Mouse (Mus musculus) mouse embryonic stem cell (cell line): Measurements from ENCODE around the gene Stab2.

Experiments
- in situ Hi-C, 2 experiments: fragments of 300-500 bp; cut with MboI; formaldehyde crosslinking; loops; 1 replicate in 1 of 2; 3 replicates in 1 of 2; pipeline ENCODE4 v1.14.3; 2019 to 2020; ENCODE audit warnings: low sequenced_read_pairs in 2 of 2, low pct_unique_long_range_greater_than_20kb in 1 of 2, mixed read lengths in 1 of 2; ENCODE audit not compliant: unreplicated experiment in 1 of 2

Gene Stab2

DNA sequence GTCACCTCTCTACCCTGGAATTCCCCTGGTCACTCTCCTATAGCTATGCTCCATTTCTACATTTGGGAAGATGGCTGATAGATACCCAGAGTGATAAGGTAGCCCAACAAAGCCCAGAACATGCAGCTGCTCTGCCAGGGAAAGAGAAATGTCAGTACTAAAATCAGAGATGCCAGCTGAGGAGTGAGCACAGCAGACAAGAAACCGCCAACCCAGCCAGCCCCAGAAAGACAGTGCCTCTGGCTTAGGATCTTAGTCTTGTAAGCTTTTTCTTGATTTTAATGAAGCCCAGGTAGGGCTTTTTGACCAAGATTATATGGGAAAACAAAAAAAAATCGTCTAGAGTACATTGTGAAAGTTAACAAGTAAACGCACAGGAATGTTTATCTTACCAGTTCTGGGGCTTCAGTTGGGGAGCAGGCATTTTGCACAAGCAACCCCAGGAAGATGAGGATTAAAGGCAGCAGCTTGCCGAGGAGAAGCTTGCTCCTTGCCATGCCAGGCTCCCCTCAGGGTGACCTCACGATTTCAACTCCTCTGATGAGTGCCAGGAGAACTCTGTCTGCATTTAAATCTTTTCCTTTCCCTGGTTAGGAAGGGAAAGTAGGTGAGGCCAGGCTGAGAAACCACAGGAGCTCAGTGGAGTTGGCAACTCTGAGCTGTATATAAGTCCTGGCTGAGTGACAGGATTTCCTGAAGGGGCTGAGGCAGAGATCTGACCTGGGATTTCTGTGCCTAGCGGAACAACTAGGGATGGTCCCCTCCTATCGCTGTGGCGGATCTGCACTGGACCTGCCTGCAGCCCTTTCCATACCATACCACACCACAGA, at the start of gene Stab2:
TSS of gene Stab2 (minus strand) at position 641 of the 830 bp plus-strand sequence.
- in situ Hi-C loops: no loop called here

GRCm38 (mm10) chr10:87051714-87052113, 43.9 kb upstream of the Stab2 start:
- in situ Hi-C loops: no loop called here

- in situ Hi-C loops: loop anchor here in 1 of 2 experiments (25.0 kb wide), 1 partner anchor 463 kb away; the partner anchor contains the start of gene Pah
Measured at GRCm38 (mm10) chr10:87049179-87049578, 41.4 kb upstream of the Stab2 start.

DNA sequence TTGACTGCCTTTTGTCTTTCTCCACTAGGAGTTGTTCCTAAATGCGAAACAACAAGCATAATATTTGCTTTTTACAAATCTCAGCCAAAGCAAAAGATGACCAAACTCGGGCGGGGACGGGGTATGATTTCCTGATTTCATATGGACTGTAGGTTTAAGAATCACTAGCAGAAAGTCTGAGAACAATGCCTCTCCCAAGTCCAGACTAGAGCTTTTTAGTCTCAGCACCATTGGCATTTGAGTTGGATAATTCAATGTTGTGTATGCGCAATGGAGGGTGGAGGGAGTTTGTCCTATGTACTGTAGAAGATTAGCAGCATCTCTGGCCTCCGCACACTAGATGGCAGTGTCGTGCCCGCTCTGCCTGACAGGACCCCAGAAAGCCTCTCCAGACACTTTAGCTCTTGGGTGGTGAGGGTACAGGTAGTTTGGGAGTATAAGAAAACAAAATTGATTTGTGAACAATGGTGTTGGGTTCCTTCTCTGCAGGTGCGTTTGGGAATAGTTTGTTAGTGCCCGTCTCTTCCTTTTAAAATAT, 39.2 kb upstream of the Stab2 start:
- in situ Hi-C loops: loop anchor here in 1 of 2 experiments (25.0 kb wide), 1 partner anchor 465 kb away; the partner anchor contains the start of gene Pah

DNA sequence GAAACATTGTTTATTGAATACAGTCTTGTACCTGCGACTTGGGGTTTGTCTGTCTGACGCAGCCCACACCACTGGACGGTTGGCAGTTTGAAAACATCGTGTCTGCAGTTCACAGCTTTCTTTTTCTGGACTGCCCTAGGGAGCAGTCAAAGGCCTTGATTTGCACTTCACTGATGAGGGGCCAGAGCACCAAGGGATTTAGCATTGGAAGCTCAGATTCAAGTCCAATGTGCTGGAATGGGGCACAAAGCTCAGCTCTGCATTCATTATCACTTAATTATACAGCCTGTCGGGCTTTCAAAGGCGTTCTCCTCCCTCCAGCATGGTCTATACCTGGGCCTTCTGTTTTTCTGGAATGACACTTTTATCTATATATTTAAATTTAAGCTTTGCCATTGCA, 38.6 kb upstream of the Stab2 start:
- in situ Hi-C loops: loop anchor here in 1 of 2 experiments (25.0 kb wide), 1 partner anchor 466 kb away; the partner anchor contains the start of gene Pah

- in situ Hi-C loops: loop anchor here in 1 of 2 experiments (25.0 kb wide), 1 partner anchor 467 kb away; the partner anchor contains the start of gene Pah
Measured at GRCm38 (mm10) chr10:87045273-87045672, 37.4 kb upstream of the Stab2 start.

DNA sequence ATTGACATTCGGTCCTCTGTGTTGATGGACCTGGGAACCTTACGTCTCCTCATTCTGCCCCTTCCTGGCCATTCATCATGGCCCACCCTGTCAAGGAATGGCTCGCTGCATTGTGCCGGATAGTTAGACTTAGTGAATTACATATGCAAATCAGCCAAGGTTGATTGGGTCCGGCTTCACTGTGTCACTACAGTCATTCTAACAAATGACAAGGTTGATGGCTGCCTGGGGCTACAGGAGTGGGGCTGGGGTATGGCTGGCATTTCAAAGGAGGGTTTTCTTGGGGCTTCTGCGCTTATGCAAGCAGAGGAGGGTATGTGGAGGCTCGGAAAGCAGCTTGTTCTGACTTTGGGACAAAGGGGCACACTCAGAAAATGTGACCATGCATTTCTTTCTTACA, 33.4 kb upstream of the Stab2 start:
- in situ Hi-C loops: loop anchor here in 1 of 2 experiments (25.0 kb wide), 1 partner anchor 471 kb away; the partner anchor contains the start of gene Pah

DNA sequence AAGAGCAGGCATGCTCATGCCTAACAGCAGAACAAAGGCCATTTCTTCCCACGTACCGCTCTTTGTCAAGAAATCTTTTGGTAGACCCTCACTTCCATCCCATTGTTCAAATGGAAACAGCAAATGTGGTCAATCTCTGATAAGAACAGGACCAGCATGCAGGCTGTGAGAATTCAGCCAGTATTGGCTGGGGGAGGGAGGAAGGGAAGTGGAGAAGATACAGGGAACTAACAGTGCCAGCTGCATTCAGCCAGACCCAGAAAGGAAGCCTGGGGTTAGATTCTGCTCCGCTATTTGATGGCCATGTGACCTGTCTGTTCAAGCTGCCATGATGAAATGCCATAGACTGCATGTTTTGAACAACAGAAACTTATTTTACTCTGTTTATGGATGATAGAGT, 32.0 kb upstream of the Stab2 start:
- in situ Hi-C loops: loop anchor here in 1 of 2 experiments (25.0 kb wide), 1 partner anchor 473 kb away; the partner anchor contains the start of gene Pah

DNA sequence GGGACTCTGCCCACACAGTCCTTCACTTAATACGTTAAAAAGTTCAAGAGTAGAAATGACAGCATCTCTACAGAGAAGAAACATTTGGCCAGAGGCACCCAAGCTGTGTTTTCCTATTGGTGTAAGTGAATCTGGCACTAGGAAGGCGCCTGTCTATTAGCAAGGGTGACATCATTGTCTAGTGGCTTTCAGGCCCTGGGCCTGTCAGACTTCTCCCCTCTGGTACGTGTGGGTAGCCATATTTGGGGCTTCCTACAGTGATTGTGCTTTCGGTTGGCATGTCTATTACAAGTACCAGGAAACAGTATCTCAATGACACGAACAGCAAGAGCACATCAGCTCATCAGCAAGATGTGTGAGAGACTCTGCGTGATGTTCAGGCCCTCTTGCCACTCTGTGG, 31.5 kb upstream of the Stab2 start:
- in situ Hi-C loops: loop anchor here in 1 of 2 experiments (25.0 kb wide), 1 partner anchor 473 kb away; the partner anchor contains the start of gene Pah

DNA sequence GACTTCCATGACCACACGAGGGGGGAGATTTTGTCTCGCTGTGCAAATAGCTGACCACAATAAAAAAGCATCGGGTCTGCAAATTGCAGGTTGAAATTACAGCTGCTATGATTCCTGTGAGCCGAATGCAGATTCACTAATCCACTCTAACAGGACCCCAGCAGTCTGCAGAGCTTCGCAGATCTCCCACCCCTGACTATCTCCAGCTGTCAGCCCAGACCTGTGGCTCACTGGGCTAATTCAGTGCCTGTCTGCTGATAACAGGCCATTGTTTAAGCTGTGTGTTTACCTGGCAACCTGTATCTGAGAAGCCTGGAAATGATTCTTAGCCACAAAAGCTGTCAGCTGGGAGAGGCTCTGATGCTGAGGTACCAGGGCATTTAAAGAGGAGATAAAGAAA, 29.2 kb upstream of the Stab2 start:
- in situ Hi-C loops: loop anchor here in 1 of 2 experiments (25.0 kb wide), 1 partner anchor 475 kb away; the partner anchor contains the start of gene Pah

DNA sequence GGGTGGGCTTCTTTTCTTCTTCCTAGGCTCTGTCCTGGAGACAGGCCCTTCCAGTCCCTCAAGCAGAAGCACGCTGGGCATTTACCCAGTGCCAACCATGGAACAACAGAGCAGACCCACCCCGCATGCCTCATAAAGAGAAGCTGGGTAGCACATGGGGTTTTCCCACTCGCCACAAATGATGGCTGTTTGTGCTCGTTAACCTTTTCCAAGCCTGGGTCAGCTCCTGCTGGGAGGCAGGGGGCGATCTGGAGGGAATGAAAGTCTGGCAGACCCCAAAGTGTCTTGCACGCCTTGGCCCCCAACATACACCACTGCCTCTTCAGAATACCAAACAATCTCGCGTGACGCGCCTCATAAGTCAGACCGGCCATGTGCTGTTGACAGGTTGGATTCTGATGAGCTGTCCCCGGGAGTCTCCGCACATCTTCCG, 28.5 kb upstream of the Stab2 start:
- in situ Hi-C loops: loop anchor here in 1 of 2 experiments (25.0 kb wide), 1 partner anchor 476 kb away; the partner anchor contains the start of gene Pah

GRCm38 (mm10) chr10:87035866-87036265, 28.0 kb upstream of the Stab2 start:
- in situ Hi-C loops: loop anchor here in 1 of 2 experiments (25.0 kb wide), 1 partner anchor 476 kb away; the partner anchor contains the start of gene Pah

- in situ Hi-C loops: loop anchor here (5.0 to 25.0 kb wide), 2 partner anchors 90 to 480 kb away; partner anchors contain the start of gene Pah (in 1 of the 2)
Measured at GRCm38 (mm10) chr10:87032768-87033167, 24.9 kb upstream of the Stab2 start.

DNA sequence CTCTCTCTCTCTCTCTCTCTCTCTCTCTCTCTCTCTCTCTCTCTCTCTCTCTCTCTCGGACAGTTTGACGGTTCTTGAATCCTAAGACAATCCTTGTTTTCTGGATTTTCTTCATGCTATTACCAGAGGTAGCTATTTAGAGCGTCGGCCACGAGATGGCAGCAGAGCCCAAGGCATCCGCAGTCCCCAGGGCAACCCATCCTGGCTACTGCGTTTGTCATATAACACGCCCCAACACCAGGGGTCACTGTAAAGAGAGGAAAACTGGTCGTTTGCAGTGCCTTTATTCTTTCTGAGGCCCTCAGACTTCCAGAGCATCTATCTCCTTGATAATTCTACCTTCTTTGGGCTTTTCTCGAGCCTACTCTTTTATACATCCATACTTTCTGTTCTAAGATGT, 17.1 kb upstream of the Stab2 start:
- in situ Hi-C loops: loop anchor here (5.0 to 25.0 kb wide), 2 partner anchors 482 to 487 kb away; partner anchors contain the start of gene Pah (in 1 of the 2)

- in situ Hi-C loops: no loop called here
Measured at GRCm38 (mm10) chr10:87020711-87021110, 12.9 kb upstream of the Stab2 start.

DNA sequence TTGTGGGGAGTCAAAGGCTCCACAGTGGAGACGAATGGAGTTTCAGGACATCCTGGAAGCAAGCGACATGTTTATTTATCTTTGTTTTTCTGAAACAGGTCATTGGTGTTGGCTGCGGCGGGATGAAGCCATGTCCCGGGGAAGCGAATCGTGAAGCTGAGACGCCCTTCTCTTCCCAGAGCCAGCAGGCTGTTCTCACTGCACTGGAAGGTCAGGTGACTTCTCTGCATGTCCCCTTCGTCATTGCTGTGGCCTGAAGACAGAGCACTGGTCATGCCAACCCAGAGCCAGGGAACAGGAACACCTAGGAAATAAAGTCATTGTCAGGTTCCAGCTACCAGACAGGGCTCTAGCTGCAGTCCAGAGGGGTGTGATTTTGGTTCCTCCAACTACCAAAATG, 11.1 kb upstream of the Stab2 start:
- in situ Hi-C loops: no loop called here

DNA sequence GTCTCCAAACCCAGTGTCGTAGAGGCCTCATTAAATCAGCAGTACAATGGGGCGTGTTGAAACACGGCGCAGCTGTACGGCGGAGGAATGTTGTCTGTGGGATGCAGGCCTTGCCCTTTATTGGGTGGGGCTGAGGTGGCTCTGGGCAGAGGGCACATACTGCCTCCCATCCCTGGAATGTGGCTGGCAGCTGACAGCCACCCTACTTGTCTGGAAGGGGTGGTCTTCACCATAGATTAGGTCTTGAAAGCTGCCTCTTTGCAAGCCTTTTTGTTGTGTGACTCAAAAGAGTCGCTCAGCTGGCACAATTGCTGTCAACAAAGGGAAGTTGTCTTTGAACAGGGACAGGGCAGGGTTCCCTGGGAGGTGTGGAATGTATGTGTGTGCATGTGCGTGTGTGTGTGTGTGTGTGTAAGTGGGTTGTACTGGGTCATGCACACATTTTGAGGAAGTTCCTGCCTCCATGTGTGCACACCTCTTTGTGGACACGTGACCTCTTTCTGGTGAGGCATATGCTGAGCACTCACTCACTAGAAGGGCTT, 8.4 kb upstream of the Stab2 start:
- in situ Hi-C loops: no loop called here

DNA sequence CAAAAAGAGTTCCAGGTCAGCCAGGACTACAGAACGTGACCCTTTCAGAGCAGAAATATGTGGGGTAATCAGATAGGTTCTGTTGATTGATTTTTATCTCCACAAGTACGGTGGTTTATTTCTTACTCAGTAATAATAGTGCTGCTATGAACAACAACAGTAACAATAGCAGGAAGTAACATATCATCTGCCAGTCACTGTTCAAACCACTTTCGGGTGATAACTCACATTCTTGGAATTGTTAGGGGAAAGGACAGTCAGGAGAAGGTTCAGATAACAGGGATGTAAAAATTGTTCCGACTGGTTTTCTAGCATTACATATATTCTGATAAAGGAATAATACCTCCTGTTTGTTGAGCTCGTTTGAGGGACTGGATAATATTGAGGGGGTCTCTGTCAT, 7.6 kb upstream of the Stab2 start:
- in situ Hi-C loops: no loop called here
